Comparison of ENCODE assay signal across 8 mouse cellular contexts in genomic region chr5:113138319-113139063, GRCm38 (mm10). TPM values are rescaled to one million over a fixed set of nuclear protein-coding genes. Genes with fewer than 3 reads are reported as not detected.
DNase-seq lines count a peak whose midpoint lies in the region; ATAC-seq and TF ChIP-seq lines count a peak whose summit lies in the region.

No protein-coding gene starts in this region.

- H3K4me2 ChIP-seq in intestine, embryonic 14.5 days (ENCODE audit: low read length) = peak overlapping the region; percentile 96
- peak overlapping the region; percentile 77 for H3K4me2 ChIP-seq in liver, embryonic 13.5 days

- WGBS in cerebellum, adult 2 months = 2% methylated on average over 43 of the region's 43 CpGs
- under 1% methylated on average over 43 of the region's 43 CpGs for WGBS in intestine, embryonic 14.5 days
- under 1% methylated on average over 42 of the region's 43 CpGs for WGBS in liver, embryonic 13.5 days (ENCODE audit: insufficient replicate concordance)
- WGBS in thymus, adult 2 months = 1% methylated on average over 43 of the region's 43 CpGs

- no peaks in the 10 kb centered on the region for H3K36me3 ChIP-seq in intestine, embryonic 14.5 days (ENCODE audit: control insufficient read depth, insufficient read depth, low read length)
- H3K36me3 ChIP-seq in liver, embryonic 13.5 days = 0 out of 2 replicates have a peak, but pooled peaks cover 5% of the 10 kb centered on the region
- no peaks in the 10 kb centered on the region for H3K36me3 ChIP-seq in thymus, adult 2 months (ENCODE audit: control insufficient read depth, insufficient read depth, low read length)

- TF ChIP-seq CTCF in cerebellum, adult 2 months (IDR thresholded peaks at IDR 0.05; ENCODE audit: borderline replicate concordance, insufficient read depth, low read depth, low read length) = no peak
- TF ChIP-seq CTCF in brain, embryonic 14.5 days (IDR thresholded peaks at IDR 0.05; ENCODE audit: borderline replicate concordance, extremely low read depth, insufficient read depth, insufficient read length) = peak; percentile 41; the same call in 1 of the 2 replicates
- TF ChIP-seq CTCF in thymus, adult 2 months (IDR thresholded peaks at IDR 0.05; ENCODE audit: borderline replicate concordance, control insufficient read depth, extremely low read depth, insufficient read depth, low read length, poor library complexity) = no peak

- peak overlapping the region; percentile 56 for H3K9ac ChIP-seq in intestine, embryonic 14.5 days (ENCODE audit: low read length)
- H3K9ac ChIP-seq in liver, embryonic 13.5 days = peak overlapping the region; percentile 63

- no peaks in the 10 kb centered on the region for H3K27me3 ChIP-seq in cerebellum, adult 2 months (ENCODE audit: control insufficient read depth, insufficient read depth, low read length)
- peaks cover 6% of the 10 kb centered on the region; the same call in 1 of the 2 replicates for H3K27me3 ChIP-seq in intestine, embryonic 14.5 days (replicated peaks; ENCODE audit: control insufficient read depth, insufficient read depth, low read length)
- peaks cover 21% of the 10 kb centered on the region for H3K27me3 ChIP-seq in liver, embryonic 13.5 days
- H3K27me3 ChIP-seq in thymus, adult 2 months (ENCODE audit: control insufficient read depth, insufficient read depth, low read length) = no peaks in the 10 kb centered on the region

- DNase-seq in cerebellum, adult 2 months = no peak
- no peak for DNase-seq in cerebellum, postnatal 4 days (ENCODE audit: low spot score in 2 of 2)
- peak; percentile 83 for DNase-seq in brain, embryonic 14.5 days (ENCODE audit: low read depth)
- peak; percentile 68 for DNase-seq in gastrocnemius, postnatal 4 days (ENCODE audit: low spot score in 2 of 2)
- DNase-seq in intestine, embryonic 14.5 days (ENCODE audit: low spot score) = peak; percentile 85
- DNase-seq in liver, embryonic 13.5 days = no peak
- peak; percentile 22 for DNase-seq in thymus, adult 2 months

- no peak overlapping the region for H3K27ac ChIP-seq in cerebellum, adult 2 months (ENCODE audit: insufficient read depth, low read length)
- H3K27ac ChIP-seq in intestine, embryonic 14.5 days (ENCODE audit: low read depth) = peak overlapping the region; percentile 75
- peak overlapping the region; percentile 39; the same call in 1 of the 2 replicates for H3K27ac ChIP-seq in liver, embryonic 13.5 days
- H3K27ac ChIP-seq in thymus, adult 2 months (ENCODE audit: control insufficient read depth, insufficient read depth, low read length) = no peak overlapping the region

- peaks cover 3% of the 10 kb centered on the region; the same call in 1 of the 2 replicates for H3K9me3 ChIP-seq in intestine, embryonic 14.5 days (ENCODE audit: control insufficient read depth, low read length)
- 0 out of 2 replicates have a peak, but pooled peaks cover 4% of the 10 kb centered on the region for H3K9me3 ChIP-seq in liver, embryonic 13.5 days (replicated peaks)

- no peak for TF ChIP-seq POLR2A in cerebellum, adult 2 months (IDR thresholded peaks at IDR 0.05; ENCODE audit: borderline replicate concordance, insufficient read depth, low read length)
- no peak for TF ChIP-seq POLR2A in brain, embryonic 14.5 days (IDR thresholded peaks at IDR 0.05; ENCODE audit: borderline replicate concordance, extremely low read depth, insufficient read depth, insufficient read length, poor library complexity, severe bottlenecking)
- no peak for TF ChIP-seq POLR2A in thymus, adult 2 months (IDR thresholded peaks at IDR 0.05; ENCODE audit: control insufficient read depth, extremely low read depth, insufficient read depth, low read length, poor library complexity)

- H3K4me1 ChIP-seq in cerebellum, adult 2 months (ENCODE audit: control insufficient read depth, insufficient read depth, low read length) = peaks cover 4% of the 10 kb centered on the region
- H3K4me1 ChIP-seq in intestine, embryonic 14.5 days (replicated peaks; ENCODE audit: control insufficient read depth, insufficient read depth, low read length) = peaks cover 11% of the 10 kb centered on the region
- H3K4me1 ChIP-seq in liver, embryonic 13.5 days (replicated peaks) = peaks cover 50% of the 10 kb centered on the region
- peaks cover 20% of the 10 kb centered on the region for H3K4me1 ChIP-seq in thymus, adult 2 months (replicated peaks; ENCODE audit: control insufficient read depth, insufficient read depth, low read length)

- H3K4me3 ChIP-seq in cerebellum, adult 2 months (replicated peaks; ENCODE audit: insufficient read depth, low read depth, low read length) = peak overlapping the region; percentile 54
- peak overlapping the region; percentile 40 for H3K4me3 ChIP-seq in intestine, embryonic 14.5 days (ENCODE audit: low read depth, low read length)
- H3K4me3 ChIP-seq in liver, embryonic 13.5 days (replicated peaks) = peak overlapping the region; percentile 60
- H3K4me3 ChIP-seq in thymus, adult 2 months (ENCODE audit: control insufficient read depth, insufficient read depth, low read length) = peak overlapping the region; percentile 40

- ATAC-seq in intestine, embryonic 14.5 days (replicated peaks; ENCODE audit: low FRiP score, low TSS enrichment, low read depth) = peak; percentile 44
- ATAC-seq in liver, embryonic 13.5 days (ENCODE audit: low read depth) = peak; percentile 28; the same call in 1 of the 2 replicates
- peak; percentile 37; the same call in 1 of the 2 replicates for ATAC-seq in monocyte, adult 5-6 weeks (replicated peaks; ENCODE audit: insufficient number of reproducible peaks, low FRiP score, low TSS enrichment, poor library complexity, severe bottlenecking)

RNA-seq across cellular contexts. Expression of gene Crybb3, which starts 57.1 kb away (rescaled TPM):
- 1.7 and 3.2 TPM in 2 replicates for polyA plus RNA-seq in cerebellum, adult 2 months (2012; rRNA removed)
- 2.3 and 2.4 TPM in 2 replicates for polyA plus RNA-seq in brain, embryonic 14.5 days (2012; rRNA removed)
- 1 to 10 TPM; 1.8 to 2.0 TPM for total RNA-seq in gastrocnemius, postnatal 4 days (2021)
- 0.28 and 1.2 TPM in 2 replicates for polyA plus RNA-seq in intestine, embryonic 14.5 days (2014; fragmentation: Nextera tagmentation; extraction: Ambion mirVana)
- polyA plus RNA-seq in liver, embryonic 13.5 days (2015; fragmentation: Nextera tagmentation; extraction: Ambion mirVana) = not detected in 2 replicates
- total RNA-seq in monocyte, adult 5-6 weeks (2017) = not detected in 3 replicates
- 2.3 and 4.8 TPM in 2 replicates for polyA plus RNA-seq in thymus, adult 2 months (2012; rRNA removed)

Comparison
In these comparisons a context has a peak if more than half of its experiments do, and no peak if none do; other contexts are left out.
1. DNase-seq: peak in brain, embryonic 14.5 days (single experiment), gastrocnemius, postnatal 4 days (2 of 2), intestine, embryonic 14.5 days (single experiment) and thymus, adult 2 months (single experiment); none in cerebellum, adult 2 months (0 of 2), cerebellum, postnatal 4 days (0 of 2) and liver, embryonic 13.5 days (single experiment).
2. H3K27ac ChIP-seq: peak in intestine, embryonic 14.5 days (single experiment) and liver, embryonic 13.5 days (single experiment); none in cerebellum, adult 2 months (single experiment) and thymus, adult 2 months (single experiment).
3. Peak in every context shown above with its lines, with median percentiles within 50 percentile points of each other: H3K4me3 ChIP-seq and ATAC-seq.